Mouse (Mus musculus) hindbrain, embryonic 14.5 days (tissue): ENCODE measurements around the gene Eml6. TPM values are rescaled to one million over a fixed set of nuclear protein-coding genes. Genes with fewer than 3 reads are reported as not detected.

Experiments used
- ATAC-seq: fragments of 200-750 bp; cut with Nextera tagmentation; 2 replicates; pipeline ENCODE4 v1.8.0; 2017; ENCODE audit warnings: moderate number of reproducible peaks, mild to moderate bottlenecking, moderate TSS enrichment, moderate library complexity; ENCODE audit not compliant: low FRiP score
- DNase-seq: peaks from one replicate; pipeline ENCODE4 v3.0.0-alpha.2; 2015; ENCODE audit warnings: low spot score
- H3K27ac ChIP-seq: fragments of 300-500 bp; sonication (generic); 2 replicates; pipeline ENCODE4 v1.5.1; 2014; ENCODE audit warnings: mild to moderate bottlenecking, moderate library complexity
- H3K27me3 ChIP-seq: fragments of 300-500 bp; sonication (generic); 2 replicates; pipeline ENCODE4 v1.6.1; 2014; ENCODE audit warnings: mild to moderate bottlenecking, low read length, mixed read lengths; ENCODE audit not compliant: control insufficient read depth, insufficient read depth
- H3K36me3 ChIP-seq: fragments of 300-500 bp; sonication (generic); replicated peaks from 2 replicates; pipeline ENCODE4 v1.6.1; 2014; ENCODE audit not compliant: control insufficient read depth, insufficient read depth
- H3K4me1 ChIP-seq: fragments of 300-500 bp; sonication (generic); replicated peaks from 2 replicates; pipeline ENCODE4 v1.6.1; 2014; ENCODE audit warnings: antibody characterized with exemption, low read length, mixed read lengths; ENCODE audit not compliant: control insufficient read depth, insufficient read depth
- H3K4me2 ChIP-seq: fragments of 300-500 bp; sonication (generic); replicated peaks from 2 replicates; pipeline ENCODE4 v1.6.1; 2014; ENCODE audit warnings: mild to moderate bottlenecking, moderate library complexity
- H3K4me3 ChIP-seq: fragments of 300-500 bp; sonication (generic); replicated peaks from 2 replicates; pipeline ENCODE4 v1.5.1; 2014; ENCODE audit warnings: mild to moderate bottlenecking, low read length
- H3K9ac ChIP-seq: fragments of 300-500 bp; sonication (generic); 2 replicates; pipeline ENCODE4 v1.6.1; 2014
- H3K9me3 ChIP-seq: fragments of 300-500 bp; sonication (generic); 2 replicates; pipeline ENCODE4 v1.6.1; 2016; ENCODE audit warnings: low read length; ENCODE audit not compliant: control insufficient read depth
- WGBS: fragments of 180-500 bp; shearing (Covaris S2); extraction: QIAGEN DNeasy Blood & Tissue Kit; methylation state at CpG from one replicate; pipeline ENCODE4 v1.1.7; 2014; 5-methylcytosine and 5-hydroxymethylcytosine counted together
- polyA plus RNA-seq: library from polyadenylated mRNA; unstranded; fragments of >200 nt; fragmentation: Nextera tagmentation; extraction: Ambion mirVana; gene quantifications from 2 replicates; pipeline ENCODE4 v1.2.1, GENCODE M21; 2014

Eml6 gene
- polyA plus RNA-seq, 1 experiment from 2014 or later, result 8.6 TPM

DNA sequence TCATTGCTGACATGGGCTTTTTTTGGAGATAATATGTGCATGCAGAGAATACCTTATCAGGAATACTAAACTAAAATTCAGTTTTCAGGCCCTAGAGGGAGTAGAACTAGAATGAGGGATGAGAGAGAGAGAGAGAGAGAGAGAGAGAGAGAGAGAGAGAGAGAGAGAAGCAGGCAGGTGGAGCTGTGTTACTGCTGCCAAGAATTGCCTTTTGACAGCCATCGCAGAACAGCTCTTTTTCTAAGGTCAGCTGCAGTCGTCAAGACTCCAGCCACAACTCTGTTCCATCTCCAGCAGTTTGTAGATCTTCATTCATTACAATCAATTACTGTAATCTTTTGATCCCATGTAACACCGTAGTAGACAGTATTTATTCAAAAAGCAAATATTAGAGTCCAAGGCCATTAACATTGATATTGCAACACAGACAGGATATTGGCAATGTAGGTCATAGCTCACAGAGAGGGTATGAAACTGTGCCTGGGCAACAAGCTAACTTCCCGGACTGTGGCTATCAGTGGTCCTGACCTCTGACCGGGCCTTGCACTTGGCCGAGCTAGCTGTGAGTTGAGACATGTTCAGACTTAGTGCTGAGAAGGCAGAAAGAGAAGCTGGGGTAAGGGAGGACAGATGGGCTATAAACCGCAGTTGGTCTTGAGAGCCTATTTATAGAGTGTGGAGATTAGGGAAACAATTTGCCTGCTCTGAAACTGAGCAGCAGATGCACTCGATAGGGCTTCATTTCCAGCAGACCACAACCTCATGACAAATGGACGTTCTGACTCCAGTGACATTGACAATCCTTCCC is 217.5 kb downstream of the Eml6 start:
- Histone ChIP-seq H3K36me3 (no peaks in the 10 kb centered on the region), H3K4me2 (no peak overlapping the region), H3K9ac (no peak overlapping the region), H3K4me1 (no peaks in the 10 kb centered on the region), H3K9me3 (no peaks in the 10 kb centered on the region), H3K4me3 (no peak overlapping the region), H3K27ac (no peak overlapping the region), H3K27me3 (no peaks in the 10 kb centered on the region)
- no peak for ATAC-seq
- WGBS, result 80% methylated on average over 9 of the region's 9 CpGs
- DNase-seq, result no peak

DNA sequence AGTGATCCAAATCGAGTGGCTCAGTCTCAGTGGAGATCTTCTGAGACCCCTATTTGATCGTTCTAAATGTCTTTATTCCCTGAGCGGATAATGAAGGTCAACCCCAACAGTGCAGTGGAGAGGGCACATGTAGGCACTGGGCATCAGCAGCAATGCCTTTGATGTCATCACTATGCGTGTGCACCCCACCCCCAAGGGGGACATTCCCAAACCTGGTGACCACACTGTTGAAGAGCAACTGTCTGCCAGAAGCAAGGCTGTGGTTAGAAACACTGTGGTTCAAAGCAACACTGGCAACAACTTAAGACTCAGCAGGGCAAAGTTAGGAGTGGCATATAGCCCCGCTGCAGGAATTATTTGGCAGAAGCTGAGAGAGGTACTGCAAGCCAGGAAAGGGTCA is 218.5 kb downstream of the Eml6 start:
- WGBS, result 78% methylated on average over 5 of the region's 5 CpGs
- no peak for ATAC-seq
- H3K27me3 ChIP-seq, result no peaks in the 10 kb centered on the region
- DNase-seq, result no peak
- H3K36me3 ChIP-seq, result no peaks in the 10 kb centered on the region
- no peaks in the 10 kb centered on the region for H3K4me1 ChIP-seq
- no peak overlapping the region for H3K27ac ChIP-seq
- no peaks in the 10 kb centered on the region for H3K9me3 ChIP-seq
- H3K4me3 ChIP-seq, result no peak overlapping the region
- no peak overlapping the region for H3K9ac ChIP-seq
- H3K4me2 ChIP-seq, result no peak overlapping the region

- H3K4me1 ChIP-seq, result no peaks in the 10 kb centered on the region
- no peak overlapping the region for H3K4me2 ChIP-seq
- H3K36me3 ChIP-seq, result no peaks in the 10 kb centered on the region
- ATAC-seq (no peak), DNase-seq (no peak)
- no peak overlapping the region for H3K9ac ChIP-seq
- H3K9me3 ChIP-seq, result no peaks in the 10 kb centered on the region
- H3K27ac ChIP-seq, result no peak overlapping the region
- no peaks in the 10 kb centered on the region for H3K27me3 ChIP-seq
- WGBS, result 89% methylated on average over 2 of the region's 2 CpGs
- no peak overlapping the region for H3K4me3 ChIP-seq
Observed at GRCm38 (mm10) chr11:29801432-29802427, 224.1 kb downstream of the Eml6 start.

DNA sequence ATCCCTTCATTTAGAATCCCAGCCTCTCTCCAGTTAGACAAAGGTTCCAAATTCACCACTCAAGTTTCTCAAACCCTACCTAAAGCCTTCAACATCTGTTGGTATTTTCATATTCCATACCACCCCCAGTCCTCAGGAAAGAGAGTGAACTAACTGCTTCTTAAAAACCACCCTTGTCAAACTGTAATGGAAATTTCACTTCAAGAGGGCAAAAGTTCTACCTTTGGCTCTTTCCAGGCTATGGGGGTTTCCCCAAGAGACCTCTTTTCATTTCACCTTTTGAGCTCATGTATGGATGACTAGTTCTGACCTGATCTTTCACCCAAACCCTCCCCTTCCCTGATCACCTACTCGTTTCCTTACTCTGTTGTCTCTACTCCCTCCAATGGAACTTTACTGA is 226.0 kb downstream of the Eml6 start:
- no peak overlapping the region for H3K9ac ChIP-seq
- H3K9me3 ChIP-seq, result no peaks in the 10 kb centered on the region
- no peaks in the 10 kb centered on the region for H3K4me1 ChIP-seq
- no peak overlapping the region for H3K27ac ChIP-seq
- H3K27me3 ChIP-seq, result no peaks in the 10 kb centered on the region
- no peaks in the 10 kb centered on the region for H3K36me3 ChIP-seq
- DNase-seq (no peak), ATAC-seq (no peak)
- H3K4me2 ChIP-seq, result no peak overlapping the region
- WGBS, result 80% methylated on average over 1 of the region's 1 CpGs
- no peak overlapping the region for H3K4me3 ChIP-seq

DNA sequence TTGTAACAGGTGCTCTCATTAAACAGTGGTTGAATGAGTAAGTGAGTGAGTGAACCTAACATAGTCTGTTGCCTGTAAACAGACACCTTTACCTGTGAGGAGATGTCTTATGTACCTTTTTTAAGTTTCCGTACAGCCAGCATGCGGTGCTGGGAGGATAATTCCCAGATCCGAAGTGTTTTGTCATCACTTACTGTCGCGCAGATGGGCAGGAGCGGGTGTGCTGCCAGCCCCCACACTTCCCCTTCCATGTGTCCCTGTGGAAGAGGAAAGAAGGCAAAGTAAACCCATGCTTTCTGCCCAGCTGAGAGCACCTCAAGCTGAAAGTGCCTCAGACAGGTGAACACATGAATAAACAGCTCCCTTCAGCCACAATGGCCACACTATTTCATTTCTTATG is 230.7 kb downstream of the Eml6 start:
- Histone ChIP-seq H3K9ac (no peak overlapping the region), H3K4me1 (no peaks in the 10 kb centered on the region), H3K27me3 (no peaks in the 10 kb centered on the region), H3K36me3 (0 out of 2 replicates have a peak, but pooled peaks cover 3% of the 10 kb centered on the region), H3K4me3 (no peak overlapping the region), H3K27ac (no peak overlapping the region), H3K4me2 (no peak overlapping the region), H3K9me3 (no peaks in the 10 kb centered on the region)
- DNase-seq, result no peak
- ATAC-seq, result no peak
- WGBS, result 97% methylated on average over 6 of the region's 6 CpGs

- no peak overlapping the region for H3K9ac ChIP-seq
- no peak for ATAC-seq
- 58% methylated on average over 2 of the region's 2 CpGs for WGBS
Observed at GRCm38 (mm10) chr11:29794475-29794874, 231.4 kb downstream of the Eml6 start.

DNA sequence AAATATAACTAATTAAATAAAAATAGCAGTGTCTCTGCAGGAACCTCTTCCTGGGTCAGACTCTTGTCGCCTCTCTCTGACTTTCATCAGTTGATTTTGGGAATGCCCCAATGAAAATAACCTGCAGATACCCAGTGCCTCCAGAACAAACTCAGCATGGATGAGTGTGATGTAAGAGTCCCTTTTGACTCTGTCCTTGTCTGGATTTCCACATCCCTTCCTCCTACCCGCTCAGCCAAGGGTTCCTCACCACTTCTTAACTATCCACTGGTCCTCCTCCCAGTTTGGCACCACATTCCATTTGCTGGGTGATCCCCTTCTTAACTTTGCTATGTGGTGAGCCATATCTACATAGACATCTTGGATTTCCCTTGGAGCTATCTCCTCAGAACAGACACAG is 235.0 kb downstream of the Eml6 start:
- no peak overlapping the region for H3K4me3 ChIP-seq
- H3K9ac ChIP-seq, result no peak overlapping the region
- no peak overlapping the region for H3K4me2 ChIP-seq
- 88% methylated on average over 2 of the region's 2 CpGs for WGBS
- H3K27me3 ChIP-seq, result no peaks in the 10 kb centered on the region
- H3K9me3 ChIP-seq, result no peaks in the 10 kb centered on the region
- DNase-seq, result no peak
- peaks cover 12% of the 10 kb centered on the region for H3K4me1 ChIP-seq
- no peak for ATAC-seq
- H3K27ac ChIP-seq, result no peak overlapping the region
- H3K36me3 ChIP-seq, result 0 out of 2 replicates have a peak, but pooled peaks cover 3% of the 10 kb centered on the region

More at GRCm38 (mm10) chr11:29794475-29794874, 231.4 kb downstream of the Eml6 start:
- Histone ChIP-seq H3K27ac (no peak overlapping the region), H3K27me3 (no peaks in the 10 kb centered on the region), H3K4me3 (no peak overlapping the region), H3K4me1 (no peaks in the 10 kb centered on the region), H3K36me3 (0 out of 2 replicates have a peak, but pooled peaks cover 3% of the 10 kb centered on the region), H3K4me2 (no peak overlapping the region), H3K9me3 (no peaks in the 10 kb centered on the region)
- no peak for DNase-seq

DNA sequence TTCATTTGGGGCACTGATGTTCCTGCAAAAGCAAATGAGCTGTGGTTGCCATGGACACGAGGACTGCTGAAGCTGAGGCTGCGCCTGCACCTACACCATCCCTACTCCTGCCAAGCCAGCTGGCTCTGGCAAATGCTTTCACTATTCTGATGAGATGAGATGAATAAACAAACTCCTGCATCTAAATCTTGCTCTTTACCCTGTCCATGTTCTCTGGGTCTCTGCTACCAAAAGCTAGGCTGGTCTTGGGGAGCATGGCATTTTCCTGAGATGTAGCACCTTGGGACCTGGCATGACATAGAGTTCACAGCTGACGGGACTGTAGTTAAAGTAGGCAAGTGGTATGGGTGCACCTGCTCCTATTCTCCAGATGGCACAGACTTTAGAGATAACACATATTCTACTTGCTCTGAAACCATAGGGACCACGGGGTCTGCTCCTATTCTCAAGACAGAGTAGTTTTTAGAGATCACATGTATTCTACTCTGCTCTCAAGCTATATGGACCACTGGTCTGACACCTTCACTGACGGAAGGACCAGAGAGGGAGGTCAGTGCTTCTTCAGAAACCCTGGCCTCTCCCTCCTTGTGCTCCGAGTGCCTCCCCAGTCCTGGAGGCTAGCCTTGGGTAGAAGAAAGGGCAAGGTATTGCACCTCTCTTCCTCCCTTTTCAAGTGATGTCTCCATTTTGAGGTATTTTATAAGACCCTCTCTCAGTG is 236.8 kb downstream of the Eml6 start:
- Histone ChIP-seq H3K4me3 (no peak overlapping the region), H3K9ac (no peak overlapping the region), H3K27me3 (no peaks in the 10 kb centered on the region), H3K36me3 (0 out of 2 replicates have a peak, but pooled peaks cover 3% of the 10 kb centered on the region), H3K4me1 (peaks cover 12% of the 10 kb centered on the region), H3K9me3 (no peaks in the 10 kb centered on the region), H3K27ac (no peak overlapping the region), H3K4me2 (no peak overlapping the region)
- peak; percentile 94 for ATAC-seq
- peak; percentile 63 for DNase-seq
- 67% methylated on average over 6 of the region's 6 CpGs for WGBS
